Mouse (Mus musculus) stomach, postnatal 0 days (tissue): ENCODE measurements at regions not wholly inside any gene's neighbourhood (a gene's known extent, or its start where the extent isn't known, plus 50 kb on each side); places are given as distances from the start of the nearest gene placed in this dataset.

ENCODE experiments used
- ATAC-seq: fragments of 200-750 bp; cut with Nextera tagmentation; 2 replicates; pipeline ENCODE4 v1.8.0; 2017; ENCODE audit not compliant: low FRiP score, low TSS enrichment
- DNase-seq: peaks from one replicate; pipeline ENCODE4 v3.0.0-alpha.2; 2016; ENCODE audit warnings: low spot score
- H3K27ac ChIP-seq: fragments of 300-500 bp; sonication (generic); replicated peaks from 2 replicates; pipeline ENCODE4 v1.5.1; 2014; ENCODE audit warnings: mild to moderate bottlenecking, control low read depth
- H3K27me3 ChIP-seq: fragments of 300-500 bp; sonication (generic); 2 replicates; pipeline ENCODE4 v1.6.1; 2014; ENCODE audit warnings: low read length; ENCODE audit not compliant: control insufficient read depth, insufficient read depth
- H3K36me3 ChIP-seq: fragments of 300-500 bp; sonication (generic); 2 replicates; pipeline ENCODE4 v1.6.1; 2014; ENCODE audit warnings: low read length, mixed read lengths; ENCODE audit not compliant: control insufficient read depth, insufficient read depth
- H3K4me1 ChIP-seq: fragments of 300-500 bp; sonication (generic); replicated peaks from 2 replicates; pipeline ENCODE4 v1.6.1; 2014; ENCODE audit warnings: antibody characterized with exemption; ENCODE audit not compliant: control insufficient read depth, insufficient read depth
- H3K4me2 ChIP-seq: fragments of 300-500 bp; sonication (generic); replicated peaks from 2 replicates; pipeline ENCODE4 v1.6.1; 2014; ENCODE audit warnings: low read depth, mild to moderate bottlenecking, control low read depth, moderate library complexity
- H3K4me3 ChIP-seq: fragments of 300-500 bp; sonication (generic); 2 replicates; pipeline ENCODE4 v1.5.1; 2014; ENCODE audit warnings: low read depth, low read length, control low read depth
- H3K9ac ChIP-seq: fragments of 300-500 bp; sonication (generic); 2 replicates; pipeline ENCODE4 v1.6.1; 2014; ENCODE audit warnings: mild to moderate bottlenecking, low read length, control low read depth, mixed read lengths
- H3K9me3 ChIP-seq: fragments of 300-500 bp; sonication (generic); 2 replicates; pipeline ENCODE4 v1.6.1; 2016; ENCODE audit warnings: low read length; ENCODE audit not compliant: control insufficient read depth
- CTCF ChIP-seq: IDR thresholded peaks from 2 replicates; pipeline ENCODE4 v1.5.1; 2016; ENCODE audit warnings: antibody characterized with exemption, low read depth, mild to moderate bottlenecking, moderate library complexity
- EP300 ChIP-seq: optimal IDR thresholded peaks from 2 replicates; pipeline ENCODE3; 2016; ENCODE audit warnings: antibody characterized with exemption
- WGBS: fragments of 180-500 bp; shearing (Covaris S2); extraction: QIAGEN DNeasy Blood & Tissue Kit; methylation state at CpG from one replicate; pipeline ENCODE4 v1.1.7; 2014; 5-methylcytosine and 5-hydroxymethylcytosine counted together

DNA sequence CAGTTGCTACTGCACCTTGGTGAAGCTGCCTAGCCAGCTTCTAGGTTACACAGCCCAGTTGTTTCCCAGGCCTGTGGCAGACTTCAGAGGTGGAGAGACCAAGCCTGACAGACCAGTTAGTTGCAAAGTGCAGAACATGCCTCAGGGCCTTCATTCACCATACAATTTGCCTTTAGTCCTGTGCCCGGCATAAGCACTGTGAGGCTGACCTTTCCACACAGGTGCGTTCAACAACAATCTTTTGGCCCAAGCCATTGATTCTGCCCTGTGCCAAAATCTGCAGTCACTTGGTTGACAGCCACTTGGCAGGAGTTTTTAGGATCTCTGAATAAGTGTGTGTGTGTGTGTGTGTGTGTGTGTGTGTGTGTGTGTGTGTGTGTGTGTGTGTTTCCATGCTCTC lies 2400.5 kb upstream of the Gm7489 start:
- Histone ChIP-seq H3K4me2 (no peak overlapping the region), H3K9me3 (no peaks in the 10 kb centered on the region), H3K9ac (no peak overlapping the region), H3K36me3 (no peaks in the 10 kb centered on the region), H3K4me1 (no peaks in the 10 kb centered on the region), H3K4me3 (no peak overlapping the region), H3K27me3 (no peaks in the 10 kb centered on the region), H3K27ac (no peak overlapping the region)
- no peak for TF ChIP-seq EP300
- TF ChIP-seq CTCF, result no peak
- ATAC-seq, result 0 out of 2 replicates have a peak, but pooled peaks have one; percentile 18
- WGBS, result 69% methylated on average over 2 of the region's 2 CpGs
- no peak for DNase-seq

DNA sequence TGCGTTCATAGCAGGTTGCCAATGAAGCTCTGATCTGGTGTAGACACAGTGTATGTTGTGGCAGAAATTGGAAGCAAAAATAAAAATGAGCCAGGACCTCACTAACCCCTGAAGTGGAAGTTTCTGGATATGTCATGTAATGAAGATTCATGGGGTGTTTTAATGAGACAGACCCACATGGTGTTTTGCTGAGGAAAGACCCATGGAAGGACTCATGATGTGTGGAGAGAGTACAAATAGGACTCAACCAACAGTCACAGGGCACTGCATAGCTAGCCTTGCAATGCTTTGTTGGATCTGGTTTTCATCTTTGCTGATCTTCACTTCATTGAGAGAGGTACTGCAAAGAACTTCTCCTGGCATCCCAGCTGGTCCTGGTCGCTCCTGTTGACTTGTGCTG lies 2399.2 kb upstream of the Gm7489 start:
- no peaks in the 10 kb centered on the region for H3K27me3 ChIP-seq
- DNase-seq, result no peak
- H3K9me3 ChIP-seq, result no peaks in the 10 kb centered on the region
- H3K4me2 ChIP-seq, result no peak overlapping the region
- H3K36me3 ChIP-seq, result no peaks in the 10 kb centered on the region
- no peaks in the 10 kb centered on the region for H3K4me1 ChIP-seq
- WGBS, result 83% methylated on average over 2 of the region's 2 CpGs
- H3K9ac ChIP-seq, result no peak overlapping the region
- no peak for TF ChIP-seq CTCF
- TF ChIP-seq EP300, result no peak
- H3K27ac ChIP-seq, result no peak overlapping the region
- ATAC-seq, result no peak
- no peak overlapping the region for H3K4me3 ChIP-seq

DNA sequence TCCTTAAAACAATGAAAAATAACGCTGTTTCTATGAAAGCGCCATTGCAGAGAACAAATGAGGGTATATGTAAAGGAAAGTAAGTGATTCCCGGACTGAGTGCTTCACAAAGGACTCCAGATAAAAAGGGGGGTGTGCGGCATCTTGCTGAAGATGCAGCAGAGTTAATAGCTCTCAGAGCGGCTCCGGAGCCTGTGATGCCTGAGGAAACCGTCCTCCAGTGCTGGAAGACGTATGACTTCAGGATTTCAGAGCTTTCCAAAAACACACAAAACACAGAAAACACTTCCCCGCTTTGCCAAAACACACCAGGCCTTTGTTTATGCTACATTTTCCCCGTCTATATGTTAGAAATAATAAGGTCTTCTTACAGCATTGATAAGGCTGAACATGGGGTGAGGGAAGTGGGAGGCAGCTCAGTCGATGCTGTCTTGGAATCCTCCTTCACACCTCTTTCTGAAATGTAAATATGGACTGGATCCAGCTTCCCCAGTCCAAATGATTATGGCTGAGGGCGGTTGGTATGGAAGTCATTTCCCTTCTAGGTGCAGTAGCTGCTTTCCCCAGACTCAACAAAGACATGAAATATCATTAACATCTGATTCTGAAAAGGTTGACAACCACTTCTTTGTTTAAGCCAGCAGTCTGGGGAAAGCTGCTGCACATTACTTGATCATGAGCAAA lies 2382.5 kb upstream of the Gm7489 start:
- ATAC-seq, result no peak
- Histone ChIP-seq H3K27ac (no peak overlapping the region), H3K36me3 (no peaks in the 10 kb centered on the region), H3K27me3 (no peaks in the 10 kb centered on the region), H3K4me1 (no peaks in the 10 kb centered on the region), H3K4me3 (no peak overlapping the region), H3K4me2 (0 out of 2 replicates have a peak overlapping the region, but pooled peaks have one; percentile 12), H3K9ac (no peak overlapping the region), H3K9me3 (no peaks in the 10 kb centered on the region)
- DNase-seq, result no peak
- TF ChIP-seq CTCF, result no peak
- TF ChIP-seq EP300, result no peak
- 42% methylated on average over 12 of the region's 12 CpGs for whole genome bisulfite sequencing

DNA sequence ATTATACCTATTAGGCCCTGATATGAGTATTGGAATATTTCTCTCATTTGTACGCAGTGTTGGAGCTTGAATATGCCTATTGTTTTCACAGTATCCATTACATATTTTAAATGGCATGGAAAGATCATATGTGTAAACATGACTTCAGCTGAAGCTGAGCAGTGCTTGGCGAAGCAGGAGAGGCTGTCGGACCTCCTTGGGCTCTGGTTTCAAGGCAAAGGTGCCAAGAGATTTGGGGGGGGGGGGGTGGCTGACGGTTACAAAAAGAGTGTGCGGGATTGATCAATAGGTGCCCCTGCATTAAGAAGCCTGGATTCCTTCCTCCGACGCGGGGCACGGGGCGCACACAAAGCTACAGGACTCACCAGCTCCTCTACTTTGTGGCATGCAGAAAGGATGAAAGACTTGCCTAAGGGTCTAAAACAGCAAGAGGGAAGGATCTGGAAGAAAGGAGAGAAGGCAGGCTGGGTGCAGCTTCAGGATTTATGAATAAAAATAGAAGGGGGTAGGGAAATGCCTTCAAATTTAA lies 2381.9 kb upstream of the Gm7489 start:
- no peak for ATAC-seq
- H3K4me3 ChIP-seq, result no peak overlapping the region
- H3K36me3 ChIP-seq, result no peaks in the 10 kb centered on the region
- no peaks in the 10 kb centered on the region for H3K9me3 ChIP-seq
- no peak overlapping the region for H3K27ac ChIP-seq
- no peak for DNase-seq
- no peaks in the 10 kb centered on the region for H3K4me1 ChIP-seq
- TF ChIP-seq CTCF (no peak), EP300 (no peak)
- H3K4me2 ChIP-seq, result peak overlapping the region; percentile 12
- no peak overlapping the region for H3K9ac ChIP-seq
- no peaks in the 10 kb centered on the region for H3K27me3 ChIP-seq
- WGBS, result 47% methylated on average over 10 of the region's 10 CpGs

DNA sequence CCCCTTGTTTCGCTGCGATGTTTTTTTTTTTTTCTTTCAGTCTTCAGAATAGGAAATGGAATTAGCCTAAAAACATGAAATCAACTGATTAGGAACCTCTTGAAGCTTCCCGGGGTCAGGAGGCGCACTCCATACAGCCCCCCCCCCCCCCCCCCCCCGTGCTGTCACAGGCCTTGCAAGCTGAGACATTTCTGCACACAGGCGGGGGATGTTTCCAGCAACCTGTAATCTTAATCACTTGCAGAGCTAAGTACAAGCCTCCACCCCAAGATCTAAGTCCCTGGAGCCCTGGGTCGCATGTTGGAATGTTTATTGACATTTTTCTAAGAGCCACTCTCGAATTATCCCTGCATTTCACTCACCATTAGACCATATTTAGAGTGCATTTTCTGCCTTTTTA lies 2381.4 kb upstream of the Gm7489 start:
- DNase-seq, result no peak
- 24% methylated on average over 8 of the region's 8 CpGs for WGBS
- no peaks in the 10 kb centered on the region for H3K9me3 ChIP-seq

DNA sequence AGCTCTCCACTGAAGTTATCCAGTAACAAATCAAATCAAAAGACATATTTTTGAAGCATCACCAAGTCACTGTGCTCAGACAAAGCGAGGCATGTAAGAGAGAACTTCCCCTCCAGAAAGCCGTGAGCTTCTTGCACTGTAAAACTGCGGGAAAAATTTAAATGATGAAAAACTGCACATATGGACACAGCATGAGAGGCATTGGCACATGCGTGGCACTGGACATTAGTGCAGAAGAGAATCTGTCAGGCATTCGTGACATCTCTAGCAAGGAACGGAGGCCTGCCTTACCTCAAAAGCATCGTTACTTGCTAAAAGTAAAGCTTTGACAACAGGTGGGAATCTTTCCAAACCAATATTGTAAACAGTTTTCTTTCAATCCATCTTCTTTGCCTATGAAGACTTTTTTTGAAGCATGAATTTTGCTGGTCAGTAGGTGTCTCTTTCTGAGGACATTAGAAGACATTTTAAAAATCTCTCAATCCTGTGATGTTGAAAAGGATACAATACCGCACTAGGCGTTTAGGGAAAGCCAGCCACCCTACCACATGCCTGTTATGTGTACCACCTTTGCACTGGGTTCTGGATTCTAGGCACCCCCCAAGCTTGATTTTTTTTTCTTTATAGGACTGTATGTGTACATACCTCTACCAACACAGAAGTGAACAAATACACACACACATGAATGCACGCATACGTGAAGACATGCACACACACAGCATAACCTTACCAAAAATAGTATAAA lies 2380.5 kb upstream of the Gm7489 start:
- ATAC-seq (no peak), DNase-seq (no peak)
- H3K9me3 ChIP-seq, result no peaks in the 10 kb centered on the region
- no peak overlapping the region for H3K4me2 ChIP-seq
- TF ChIP-seq EP300, result no peak
- no peak for TF ChIP-seq CTCF
- H3K27ac ChIP-seq, result no peak overlapping the region
- no peak overlapping the region for H3K4me3 ChIP-seq
- H3K4me1 ChIP-seq, result no peaks in the 10 kb centered on the region
- H3K27me3 ChIP-seq, result no peaks in the 10 kb centered on the region
- no peaks in the 10 kb centered on the region for H3K36me3 ChIP-seq
- no peak overlapping the region for H3K9ac ChIP-seq
- WGBS, result 72% methylated on average over 11 of the region's 11 CpGs

More for the DNA sequence above, 2381.4 kb upstream of the Gm7489 start:
- no peak for ATAC-seq
- TF ChIP-seq EP300 (no peak), CTCF (no peak)
- Histone ChIP-seq H3K4me2 (peak overlapping the region; percentile 12), H3K36me3 (no peaks in the 10 kb centered on the region), H3K4me1 (no peaks in the 10 kb centered on the region), H3K27me3 (no peaks in the 10 kb centered on the region), H3K4me3 (no peak overlapping the region), H3K27ac (no peak overlapping the region), H3K9ac (no peak overlapping the region)
